Mouse (Mus musculus): ENCODE data around the gene Trmt10a.

- TF ChIP-seq GATA1 (IDR thresholded peaks at IDR 0.05; ENCODE audit: borderline replicate concordance, low read length) (no peak), FLI1 (IDR thresholded peaks at IDR 0.05; ENCODE audit: low read length) (no peak)
These were observed 21.8 kb upstream of the Trmt10a start for GRCm38 (mm10) chr3:138121461-138121860.
